Mouse (Mus musculus) C2C12 (cell line): Measurements from ENCODE around the gene Lrrtm1. TPM values are rescaled to one million over a fixed set of nuclear protein-coding genes. Genes with fewer than 3 reads are reported as not detected.

ENCODE experiments used
- H3K27me3 ChIP-seq: one replicate; pipeline ENCODE4 v1.6.1; 2011; ENCODE audit not compliant: control insufficient read depth, insufficient read depth, insufficient read length
- H3K36me3 ChIP-seq: one replicate; pipeline ENCODE4 v1.6.1; 2011; ENCODE audit not compliant: control insufficient read depth, insufficient read depth
- H3K4me3 ChIP-seq: one replicate; pipeline ENCODE4 v1.5.1; 2011; ENCODE audit warnings: mild to moderate bottlenecking, control low read depth; ENCODE audit not compliant: poor library complexity, insufficient read depth, severe bottlenecking
- H3K79me2 ChIP-seq: one replicate; pipeline ENCODE4 v1.6.1; 2011; ENCODE audit not compliant: control insufficient read depth, insufficient read depth
- H3K79me3 ChIP-seq: one replicate; pipeline ENCODE4 v1.6.1; 2011; ENCODE audit warnings: low read depth, control low read depth
- H3ac ChIP-seq: one replicate; pipeline ENCODE3; 2011; ENCODE audit warnings: low read depth; ENCODE audit not compliant: control insufficient read depth, insufficient read length
- CEBPB ChIP-seq: IDR thresholded peaks from one replicate; pipeline ENCODE4 v1.6.1; 2011; ENCODE audit warnings: low read depth, mild to moderate bottlenecking, control low read depth, moderate library complexity
- CTCF ChIP-seq: IDR thresholded peaks from one replicate; pipeline ENCODE4 v1.5.1; 2011; ENCODE audit not compliant: control insufficient read depth, insufficient read depth, insufficient read length
- FOSL1 ChIP-seq: IDR thresholded peaks from one replicate; pipeline ENCODE4 v1.8.0; 2011; ENCODE audit warnings: mild to moderate bottlenecking, low read length; ENCODE audit not compliant: poor library complexity, insufficient read depth, severe bottlenecking
- MAX ChIP-seq: IDR thresholded peaks from one replicate; pipeline ENCODE4 v1.6.1; 2011; ENCODE audit warnings: mild to moderate bottlenecking, control low read depth
- MYOD1 ChIP-seq: IDR thresholded peaks from one replicate; pipeline ENCODE4 v1.6.1; 2011; ENCODE audit warnings: low read depth; ENCODE audit not compliant: control insufficient read depth, insufficient read length
- MYOG ChIP-seq: IDR thresholded peaks from one replicate; pipeline ENCODE4 v1.6.1; 2011; ENCODE audit not compliant: control insufficient read depth, insufficient read length; ENCODE audit errors: extremely low read depth
- USF1 ChIP-seq: IDR thresholded peaks from one replicate; pipeline ENCODE4 v1.6.1; 2011; ENCODE audit warnings: low read depth, mild to moderate bottlenecking, control low read depth, moderate library complexity
- polyA plus RNA-seq: library from polyadenylated mRNA; unstranded; fragments of >200 nt; fragmentation: generic; extraction: Trizol; gene quantifications from one replicate; pipeline ENCODE4 v1.2.1, GENCODE M21; 2012; ENCODE audit warnings: missing spikeins

Lrrtm1 gene
- polyA plus RNA-seq, 1 experiment = not detected

DNA sequence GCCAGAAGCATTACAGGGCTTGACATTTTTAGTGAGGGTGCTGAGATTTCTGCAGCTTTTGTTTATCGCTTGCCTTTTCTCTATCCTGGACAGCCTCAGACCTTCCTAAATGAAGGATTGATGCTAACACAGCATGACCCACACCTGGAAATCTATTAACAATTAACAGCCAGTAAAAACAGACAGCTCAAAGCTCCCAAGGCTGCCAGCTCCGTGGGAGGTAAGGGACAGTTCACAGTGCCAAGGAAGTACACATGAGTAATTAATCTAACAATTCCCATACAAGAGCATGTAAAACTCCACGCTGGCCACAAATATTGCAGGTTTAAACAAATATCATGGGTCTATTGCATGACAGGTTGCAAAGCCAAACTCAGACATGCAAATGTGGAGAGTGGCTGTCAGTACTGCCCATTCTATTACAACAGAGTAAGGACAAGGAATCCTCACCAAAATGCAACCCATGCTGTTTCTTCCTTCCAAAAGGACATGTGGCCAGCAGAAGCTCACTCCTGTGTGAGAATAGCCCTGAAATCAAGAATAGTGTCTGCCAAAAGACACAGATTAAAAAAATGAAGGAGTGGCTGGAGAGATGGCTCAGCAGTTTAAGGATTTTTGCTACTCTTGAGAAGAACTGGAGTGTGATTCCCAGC is 28.6 kb upstream of the Lrrtm1 start:
- no peaks in the 10 kb centered on the region for H3K79me3 ChIP-seq
- H3K27me3 ChIP-seq = no peaks in the 10 kb centered on the region
- no peak overlapping the region for H3ac ChIP-seq
- no peaks in the 10 kb centered on the region for H3K79me2 ChIP-seq
- no peak overlapping the region for H3K4me3 ChIP-seq
- H3K36me3 ChIP-seq = no peaks in the 10 kb centered on the region
- TF ChIP-seq CEBPB (no peak), USF1 (no peak), CTCF (no peak), FOSL1 (no peak), MYOD1 (no peak), MAX (no peak), MYOG (no peak)

DNA sequence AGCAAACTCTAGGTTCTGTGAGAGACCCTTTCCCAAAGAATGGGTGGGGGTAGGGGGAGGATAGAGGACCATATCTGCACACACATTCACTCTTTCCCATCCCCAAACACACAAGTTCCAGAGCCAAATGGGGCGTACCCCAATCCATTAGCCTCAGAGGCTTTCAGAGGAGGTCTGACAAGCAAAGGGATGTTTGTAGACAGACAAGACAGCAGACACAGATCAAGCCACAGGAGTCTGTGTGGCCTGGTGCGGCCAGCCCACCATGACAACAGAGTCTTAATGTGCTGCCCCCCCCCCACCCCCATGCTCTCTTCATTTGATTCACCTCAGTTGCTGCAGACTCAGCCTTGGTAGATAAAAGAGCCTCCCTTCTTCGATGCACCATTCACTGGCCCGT is 27.2 kb upstream of the Lrrtm1 start:
- Histone ChIP-seq H3K36me3 (no peaks in the 10 kb centered on the region), H3ac (no peak overlapping the region), H3K27me3 (no peaks in the 10 kb centered on the region), H3K4me3 (no peak overlapping the region), H3K79me2 (no peaks in the 10 kb centered on the region), H3K79me3 (no peaks in the 10 kb centered on the region)
- TF ChIP-seq MYOG (no peak), CTCF (no peak), FOSL1 (no peak), MAX (no peak), CEBPB (no peak), USF1 (no peak), MYOD1 (no peak)

DNA sequence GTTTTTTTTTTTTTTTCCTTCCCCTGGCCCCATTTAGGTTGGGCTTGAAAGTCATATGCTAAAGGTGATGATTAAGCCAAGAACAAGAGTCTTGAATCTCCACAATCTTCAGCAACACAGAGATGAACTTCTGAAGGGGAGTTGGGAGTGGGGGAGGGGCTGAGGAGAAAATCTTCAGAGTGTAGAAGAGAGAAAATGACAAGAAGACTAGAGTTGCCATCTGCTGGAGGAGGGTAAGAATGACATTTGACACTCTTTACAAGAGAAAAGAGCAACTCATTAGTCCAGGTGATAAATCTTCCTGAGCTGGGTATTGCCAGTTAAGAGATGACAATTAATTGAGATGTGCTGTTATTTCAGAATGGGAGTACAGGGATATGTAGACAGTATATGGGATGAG is 23.6 kb upstream of the Lrrtm1 start:
- Histone ChIP-seq H3ac (no peak overlapping the region), H3K27me3 (no peaks in the 10 kb centered on the region)

DNA sequence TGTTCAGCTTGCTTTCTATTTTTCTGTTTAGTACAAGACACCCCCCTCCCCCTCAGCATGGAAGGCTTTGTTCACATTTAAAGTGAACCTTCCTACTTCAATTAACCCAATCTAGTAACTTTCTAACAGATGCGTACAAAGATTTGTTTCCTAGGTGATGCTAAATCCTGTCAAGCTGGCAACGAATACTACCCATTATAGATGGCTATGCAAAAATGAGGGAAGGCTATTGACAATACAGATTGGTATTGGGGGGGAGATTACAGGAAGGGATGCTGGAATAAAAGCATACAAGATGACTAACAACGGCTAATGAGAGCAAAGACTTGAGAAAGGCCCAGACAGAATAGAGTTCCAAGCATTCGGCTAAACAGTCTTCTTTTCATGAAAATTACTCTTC is 21.7 kb upstream of the Lrrtm1 start:
- TF ChIP-seq CTCF (no peak), MYOD1 (no peak), MYOG (no peak), USF1 (no peak), CEBPB (no peak)
- Histone ChIP-seq H3K36me3 (no peaks in the 10 kb centered on the region), H3K79me2 (no peaks in the 10 kb centered on the region), H3K4me3 (no peak overlapping the region), H3K79me3 (no peaks in the 10 kb centered on the region), H3ac (no peak overlapping the region), H3K27me3 (no peaks in the 10 kb centered on the region)

More for the DNA sequence above, 23.6 kb upstream of the Lrrtm1 start:
- no peaks in the 10 kb centered on the region for H3K79me2 ChIP-seq
- H3K79me3 ChIP-seq = no peaks in the 10 kb centered on the region
- no peaks in the 10 kb centered on the region for H3K36me3 ChIP-seq
- TF ChIP-seq MYOG (no peak), MYOD1 (no peak), USF1 (no peak), MAX (no peak), CEBPB (no peak), FOSL1 (no peak), CTCF (no peak)
- no peak overlapping the region for H3K4me3 ChIP-seq

DNA sequence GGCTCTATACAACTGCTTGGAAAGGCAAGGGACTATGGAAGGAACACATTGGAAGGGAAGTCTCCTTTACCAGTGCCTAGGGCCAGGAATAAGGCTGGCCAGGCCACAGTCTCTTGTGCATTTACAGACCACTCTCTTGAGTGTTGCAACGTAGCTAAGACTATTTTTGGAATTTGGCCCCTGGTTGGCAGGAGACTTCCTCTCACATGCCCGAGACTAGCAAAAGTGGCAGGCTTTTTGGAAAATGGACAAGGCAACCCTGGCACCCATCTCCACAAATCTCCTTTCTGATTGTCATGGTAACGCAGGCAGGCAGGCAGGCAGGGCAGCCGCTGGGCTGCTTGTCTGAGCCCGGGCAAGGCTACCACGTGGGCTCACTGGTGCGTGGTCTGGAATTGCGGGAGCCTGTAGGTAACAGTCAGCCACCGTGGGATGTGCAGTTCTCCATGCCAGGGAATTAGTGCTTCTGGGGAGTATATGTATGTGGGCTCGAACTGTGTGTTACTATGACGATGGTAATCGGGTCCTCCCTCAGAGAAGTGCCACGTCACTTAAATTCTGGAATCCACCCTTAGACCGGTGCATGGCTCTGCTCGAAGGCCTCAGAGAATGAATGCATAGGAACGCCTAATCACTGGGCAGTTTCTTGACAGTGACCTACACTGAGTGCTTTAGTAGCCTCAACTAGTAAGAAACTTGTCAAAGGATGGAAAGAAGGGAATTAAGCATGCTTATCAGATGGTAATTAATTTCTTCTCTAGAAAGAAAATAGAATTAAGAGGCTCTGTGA is 19.4 kb upstream of the Lrrtm1 start:
- no peaks in the 10 kb centered on the region for H3K27me3 ChIP-seq
- H3K79me2 ChIP-seq = no peaks in the 10 kb centered on the region
- no peaks in the 10 kb centered on the region for H3K79me3 ChIP-seq
- TF ChIP-seq USF1 = no peak
- no peak for TF ChIP-seq MYOG
- TF ChIP-seq CEBPB = no peak
- TF ChIP-seq CTCF = no peak
- no peak for TF ChIP-seq MYOD1
- TF ChIP-seq FOSL1 = no peak
- TF ChIP-seq MAX = no peak
- no peak overlapping the region for H3K4me3 ChIP-seq
- H3ac ChIP-seq = no peak overlapping the region
- H3K36me3 ChIP-seq = no peaks in the 10 kb centered on the region

DNA sequence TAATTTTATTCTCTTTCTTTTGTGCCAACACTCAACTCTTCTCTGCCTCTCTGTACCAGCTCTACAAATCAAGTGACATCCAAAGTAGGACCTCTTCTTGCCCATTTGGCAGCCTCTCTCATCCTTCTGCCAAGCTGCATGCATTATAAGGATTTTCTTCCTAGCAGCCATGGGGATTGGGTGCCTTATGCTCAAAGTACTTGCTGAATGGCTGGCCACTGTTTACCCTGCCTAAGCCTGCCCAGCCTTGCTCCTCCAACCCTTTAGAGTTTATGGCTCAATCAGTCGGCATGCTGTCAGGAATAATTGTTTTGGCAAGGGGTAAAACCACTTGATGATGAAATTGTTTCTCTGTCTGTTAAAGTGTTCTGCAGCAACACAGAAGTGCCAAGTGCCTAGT is 2.1 kb upstream of the Lrrtm1 start:
- H3K4me3 ChIP-seq = no peak overlapping the region
- no peaks in the 10 kb centered on the region for H3K27me3 ChIP-seq
- no peaks in the 10 kb centered on the region for H3K79me2 ChIP-seq
- H3K79me3 ChIP-seq = no peaks in the 10 kb centered on the region
- TF ChIP-seq CEBPB (no peak), MAX (no peak), CTCF (no peak), USF1 (no peak), FOSL1 (no peak), MYOD1 (no peak)
- H3K36me3 ChIP-seq = no peaks in the 10 kb centered on the region
- H3ac ChIP-seq = no peak overlapping the region
